Mouse (Mus musculus) ES-Bruce4 (cell line): ENCODE measurements around the gene Ap2m1.

Source experiments
- CTCF ChIP-seq: IDR thresholded peaks from one replicate; pipeline ENCODE4 v1.8.1; 2011; ENCODE audit warnings: low read depth, low read length
- EP300 ChIP-seq: IDR thresholded peaks from 2 replicates; pipeline ENCODE4 v1.6.1; 2011; ENCODE audit warnings: low read depth, low read length; ENCODE audit not compliant: insufficient read depth

- TF ChIP-seq CTCF (no peak), EP300 (no peak)
Measured at GRCm38 (mm10) chr16:20493452-20493851, 41.8 kb upstream of the Ap2m1 start.
